Mouse (Mus musculus): ENCODE measurements around the gene Gm43302. TPM values are rescaled to one million over a fixed set of nuclear protein-coding genes. Genes with fewer than 3 reads are reported as not detected.
"Not testable (repeated sequence)": the region's sequence is repeated elsewhere in the genome, so short reads cannot be mapped to it uniquely, and the experiment has no call there.

Gene Gm43302
- polyA plus RNA-seq, 1 experiment from 2014 or later: not detected

- H3K36me3 ChIP-seq; H3K9ac ChIP-seq; H3K4me3 ChIP-seq; H3K4me1 ChIP-seq (replicated peaks); H3K27me3 ChIP-seq (replicated peaks); ATAC-seq (ENCODE audit: insufficient number of reproducible peaks, low FRiP score); H3K4me2 ChIP-seq; H3K9me3 ChIP-seq (replicated peaks): not testable (repeated sequence)
- H3K27ac ChIP-seq (ENCODE audit: poor library complexity, severe bottlenecking): 0 out of 2 replicates have a peak overlapping the region, but pooled peaks have one; percentile 16
These were observed 95.5 kb downstream of the Gm43302 start for GRCm38 (mm10) chr5:105197915-105198560.

GRCm38 (mm10) chr5:105196308-105196707 is 97.2 kb downstream of the Gm43302 start:
- 88% methylated on average over 5 of the region's 5 CpGs for WGBS
- H3K4me2 ChIP-seq; H3K9me3 ChIP-seq (replicated peaks); H3K4me1 ChIP-seq (replicated peaks); H3K36me3 ChIP-seq; ATAC-seq (ENCODE audit: insufficient number of reproducible peaks, low FRiP score); H3K27me3 ChIP-seq (replicated peaks); H3K9ac ChIP-seq; H3K27ac ChIP-seq (ENCODE audit: poor library complexity, severe bottlenecking); H3K4me3 ChIP-seq: not testable (repeated sequence)

- WGBS: 66% methylated on average over 2 of the region's 2 CpGs
- not testable (repeated sequence) for H3K27me3 ChIP-seq (replicated peaks); H3K27ac ChIP-seq (ENCODE audit: poor library complexity, severe bottlenecking); H3K4me1 ChIP-seq (replicated peaks); H3K36me3 ChIP-seq; H3K4me3 ChIP-seq; H3K9me3 ChIP-seq (replicated peaks); ATAC-seq (ENCODE audit: insufficient number of reproducible peaks, low FRiP score); H3K9ac ChIP-seq; H3K4me2 ChIP-seq
These were observed 101.0 kb downstream of the Gm43302 start for GRCm38 (mm10) chr5:105192536-105192935.

GRCm38 (mm10) chr5:105181446-105181845 is 112.0 kb downstream of the Gm43302 start:
- Histone ChIP-seq H3K9me3 (replicated peaks) (no peaks in the 10 kb centered on the region), H3K27me3 (replicated peaks) (no peaks in the 10 kb centered on the region), H3K4me1 (replicated peaks) (no peaks in the 10 kb centered on the region), H3K4me3 (no peak overlapping the region), H3K9ac (no peak overlapping the region), H3K27ac (ENCODE audit: poor library complexity, severe bottlenecking) (no peak overlapping the region), H3K4me2 (no peak overlapping the region), H3K36me3 (no peaks in the 10 kb centered on the region)
- ATAC-seq (ENCODE audit: insufficient number of reproducible peaks, low FRiP score): no peak

Other genes with a start within 250 kb of the Gm43302 start
- 4.4 and 4.6 TPM in 2 replicates for gene Gbp9, start 154.2 kb downstream of the Gm43302 start, polyA plus RNA-seq (2016; fragmentation: Nextera tagmentation; extraction: Ambion mirVana)
- gene Gbp8, start 154.2 kb downstream of the Gm43302 start, polyA plus RNA-seq (2016; fragmentation: Nextera tagmentation; extraction: Ambion mirVana): 1.4 and 1.8 TPM in 2 replicates
- gene Gbp4, start 154.1 kb downstream of the Gm43302 start, polyA plus RNA-seq (2016; fragmentation: Nextera tagmentation; extraction: Ambion mirVana): 6.1 and 9.6 TPM in 2 replicates
- gene Gbp10, start 54.2 kb downstream of the Gm43302 start, polyA plus RNA-seq (2016; fragmentation: Nextera tagmentation; extraction: Ambion mirVana): not detected in 2 replicates
- gene Gbp6, start within 50 bp of the Gm43302 start, polyA plus RNA-seq (2016; fragmentation: Nextera tagmentation; extraction: Ambion mirVana): 2.0 and 2.8 TPM in 2 replicates
- gene Lrrc8b, start 122.1 kb upstream of the Gm43302 start, polyA plus RNA-seq (2016; fragmentation: Nextera tagmentation; extraction: Ambion mirVana): 6.1 and 6.5 TPM in 2 replicates
- 27.1 and 35.1 TPM in 2 replicates for gene Lrrc8c, start 225.7 kb upstream of the Gm43302 start, polyA plus RNA-seq (2016; fragmentation: Nextera tagmentation; extraction: Ambion mirVana)

Measured in heart, embryonic 12.5 days (tissue).